In genomic region chr13:29640186-29640585, GRCm38 (mm10) we compare ENCODE assay signal across 28 mouse cellular contexts.
DNase-seq lines count a peak whose midpoint lies in the region; ATAC-seq lines count a peak whose summit lies in the region.
"Had no signal": no experiment of that assay in that cellular context is flagged by ENCODE, and none has a peak within 500 bp of the region (broad histone marks: within the 10 kb centered on the region; RNA-seq: fewer than 3 reads in every experiment).

No protein-coding gene starts in this region.

- intact Hi-C loops in heart, postnatal 14 days (cut with DNase I) = no loop called here
- intact Hi-C loops in heart, postnatal 25 days (cut with DNase I) = no loop called here

- H3K27ac ChIP-seq in heart, embryonic 10.5 days = peak overlapping the region; percentile 18; the same call in 1 of the 2 replicates
- H3K27ac ChIP-seq in heart, embryonic 15.5 days = 0 out of 2 replicates have a peak overlapping the region, but pooled peaks have one; percentile 7
- H3K27ac ChIP-seq in limb, embryonic 12.5 days = peak overlapping the region; percentile 7; the same call in 1 of the 2 replicates
- H3K27ac ChIP-seq: embryonic facial prominence, embryonic 10.5 days; embryonic facial prominence, embryonic 13.5 days; forebrain, embryonic 12.5 days; forebrain, embryonic 15.5 days; hindbrain, embryonic 12.5 days; hindbrain, embryonic 15.5 days had no signal

- no peak overlapping the region for H3K9ac ChIP-seq in heart, embryonic 15.5 days
- no peak overlapping the region for H3K9ac ChIP-seq in limb, embryonic 12.5 days (replicated peaks)
- H3K9ac ChIP-seq: embryonic facial prominence, embryonic 13.5 days; forebrain, embryonic 12.5 days; forebrain, embryonic 15.5 days; hindbrain, embryonic 12.5 days; hindbrain, embryonic 15.5 days had no signal

- H3K4me1 ChIP-seq in heart, embryonic 10.5 days = peaks cover 29% of the 10 kb centered on the region
- peaks cover 24% of the 10 kb centered on the region for H3K4me1 ChIP-seq in heart, embryonic 15.5 days (replicated peaks)
- H3K4me1 ChIP-seq in limb, embryonic 12.5 days (replicated peaks) = peaks cover 37% of the 10 kb centered on the region
- H3K4me1 ChIP-seq: forebrain, embryonic 12.5 days; forebrain, embryonic 15.5 days; hindbrain, embryonic 12.5 days; hindbrain, embryonic 15.5 days had no signal

- no peak for DNase-seq in heart, embryonic 10.5 days (ENCODE audit: low spot score)
- DNase-seq in heart, postnatal 14 days = no peak
- DNase-seq in heart, postnatal 25 days (ENCODE audit: low spot score) = no peak
- peak; percentile 51 for DNase-seq in NIH3T3 (ENCODE audit: low read depth)
- no peak for DNase-seq in cerebellum, postnatal 14 days
- no peak for DNase-seq in right cerebral cortex, postnatal 14 days
- DNase-seq: adrenal gland, postnatal 10 days; adrenal gland, postnatal 36 days; cerebellum, adult 11 months; cerebellum, adult 2 months; cerebellum, adult 9-11 months; cerebellum, postnatal 36 days; embryo, embryonic 11 days; gastrocnemius, postnatal 25 days; heart, adult 18-20 months had no signal

- H3K4me2 ChIP-seq in heart, embryonic 15.5 days = no peak overlapping the region
- H3K4me2 ChIP-seq in limb, embryonic 12.5 days = no peak overlapping the region
- H3K4me2 ChIP-seq: embryonic facial prominence, embryonic 13.5 days; forebrain, embryonic 12.5 days; forebrain, embryonic 15.5 days; heart, embryonic 11.5 days; hindbrain, embryonic 12.5 days; hindbrain, embryonic 15.5 days had no signal

- no peaks in the 10 kb centered on the region for H3K9me3 ChIP-seq in heart, embryonic 10.5 days
- no peaks in the 10 kb centered on the region for H3K9me3 ChIP-seq in heart, embryonic 15.5 days (replicated peaks)
- no peaks in the 10 kb centered on the region for H3K9me3 ChIP-seq in limb, embryonic 12.5 days
- H3K9me3 ChIP-seq: embryonic facial prominence, embryonic 10.5 days; embryonic facial prominence, embryonic 13.5 days; forebrain, embryonic 12.5 days; forebrain, embryonic 15.5 days; hindbrain, embryonic 12.5 days; hindbrain, embryonic 15.5 days had no signal

- 71% methylated on average over 1 of the region's 1 CpGs for WGBS in heart, embryonic 10.5 days
- 75% methylated on average over 1 of the region's 1 CpGs for WGBS in heart, embryonic 15.5 days
- 95% methylated on average over 1 of the region's 1 CpGs for WGBS in limb, embryonic 12.5 days

- no peaks in the 10 kb centered on the region for H3K36me3 ChIP-seq in heart, embryonic 10.5 days
- H3K36me3 ChIP-seq in heart, embryonic 15.5 days = no peaks in the 10 kb centered on the region
- no peaks in the 10 kb centered on the region for H3K36me3 ChIP-seq in limb, embryonic 12.5 days
- H3K36me3 ChIP-seq: embryonic facial prominence, embryonic 10.5 days; embryonic facial prominence, embryonic 13.5 days; forebrain, embryonic 12.5 days; forebrain, embryonic 15.5 days; hindbrain, embryonic 12.5 days; hindbrain, embryonic 15.5 days had no signal

- ATAC-seq in heart, embryonic 15.5 days (replicated peaks; ENCODE audit: insufficient number of reproducible peaks, insufficient read depth, low FRiP score, low read depth) = no peak
- ATAC-seq in limb, embryonic 12.5 days (ENCODE audit: insufficient number of reproducible peaks, insufficient read depth, low FRiP score, low TSS enrichment, low read depth) = no peak
- ATAC-seq: CD4-positive, CD25-positive, alpha-beta regulatory T cell, adult 4 months; forebrain, embryonic 15.5 days; intestine, postnatal 0 days; Patski had no signal

- H3K4me3 ChIP-seq in heart, embryonic 10.5 days = no peak overlapping the region
- H3K4me3 ChIP-seq in heart, embryonic 15.5 days = no peak overlapping the region
- H3K4me3 ChIP-seq in limb, embryonic 12.5 days (replicated peaks) = no peak overlapping the region
- H3K4me3 ChIP-seq: embryonic facial prominence, embryonic 10.5 days; embryonic facial prominence, embryonic 13.5 days; erythroblast, embryonic 14.5 days; forebrain, embryonic 12.5 days; forebrain, embryonic 15.5 days; hindbrain, embryonic 12.5 days; hindbrain, embryonic 15.5 days had no signal

- H3K27me3 ChIP-seq in heart, embryonic 10.5 days (ENCODE audit: insufficient read depth, poor library complexity, severe bottlenecking) = no peaks in the 10 kb centered on the region
- no peaks in the 10 kb centered on the region for H3K27me3 ChIP-seq in heart, embryonic 15.5 days
- H3K27me3 ChIP-seq in limb, embryonic 12.5 days = no peaks in the 10 kb centered on the region
- H3K27me3 ChIP-seq: embryonic facial prominence, embryonic 13.5 days; forebrain, embryonic 12.5 days; forebrain, embryonic 15.5 days; hindbrain, embryonic 12.5 days; hindbrain, embryonic 15.5 days; Patski had no signal
